Mouse (Mus musculus): ENCODE data around the gene Itgav. TPM values are rescaled to one million over a fixed set of nuclear protein-coding genes. Genes with fewer than 3 reads are reported as not detected.

Gene Itgav
- polyA plus RNA-seq, 1 experiment from 2014 or later: 34.8 TPM

DNA sequence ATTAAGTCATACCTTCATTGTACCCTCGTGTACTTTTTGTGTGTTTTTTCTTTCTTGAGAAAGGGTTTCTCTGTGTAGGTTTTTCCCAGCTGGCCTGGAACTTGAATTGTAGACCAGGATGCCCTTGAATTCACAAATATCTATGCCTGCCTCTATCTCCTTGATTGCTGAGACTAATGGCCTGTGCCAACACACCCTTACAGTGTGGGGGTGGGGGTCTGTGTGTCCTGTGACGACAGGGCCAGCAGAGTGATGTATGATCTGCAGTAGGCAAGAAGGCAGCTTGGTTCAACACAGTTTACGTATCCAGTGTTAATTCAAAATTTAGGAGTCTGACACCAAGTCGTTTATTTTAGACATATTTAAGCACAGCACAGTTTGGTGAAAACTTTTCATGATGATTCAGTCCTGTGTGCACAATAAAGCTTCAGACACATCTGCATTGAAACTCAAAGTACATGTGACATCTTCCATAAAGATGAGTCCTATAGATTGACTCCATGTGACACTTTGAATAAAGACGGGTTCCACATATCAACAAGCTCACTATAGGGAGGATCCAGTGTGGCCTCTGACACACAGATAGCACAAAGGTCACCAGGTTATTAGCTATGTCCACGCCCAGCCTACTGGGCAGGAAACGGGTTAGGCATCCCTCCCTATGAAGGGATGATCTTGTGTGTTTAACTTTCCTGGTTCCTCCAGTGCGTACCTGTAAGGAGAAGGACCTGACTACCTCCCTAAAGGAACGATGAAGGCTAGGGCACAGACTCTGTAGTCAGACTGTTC lies 40.3 kb upstream of the Itgav start:
- Histone ChIP-seq H3K27me3 (ENCODE audit: control insufficient read depth, insufficient read depth, low read length) (no peaks in the 10 kb centered on the region), H3K9me3 (replicated peaks; ENCODE audit: control insufficient read depth, low read length) (peaks cover 3% of the 10 kb centered on the region; the same call in 1 of the 2 replicates), H3K9ac (ENCODE audit: low read length) (no peak overlapping the region), H3K4me2 (ENCODE audit: low read depth, low read length) (no peak overlapping the region), H3K4me3 (ENCODE audit: low read length) (no peak overlapping the region), H3K36me3 (ENCODE audit: control insufficient read depth, insufficient read depth) (no peaks in the 10 kb centered on the region; the same call in 1 of the 2 replicates), H3K27ac (ENCODE audit: low read length) (no peak overlapping the region), H3K4me1 (ENCODE audit: control insufficient read depth, insufficient read depth, low read length) (no peaks in the 10 kb centered on the region)
- ATAC-seq (replicated peaks; ENCODE audit: extremely low read depth, insufficient read depth, low FRiP score): no peak
- WGBS: 72% methylated on average over 9 of the region's 9 CpGs

DNA sequence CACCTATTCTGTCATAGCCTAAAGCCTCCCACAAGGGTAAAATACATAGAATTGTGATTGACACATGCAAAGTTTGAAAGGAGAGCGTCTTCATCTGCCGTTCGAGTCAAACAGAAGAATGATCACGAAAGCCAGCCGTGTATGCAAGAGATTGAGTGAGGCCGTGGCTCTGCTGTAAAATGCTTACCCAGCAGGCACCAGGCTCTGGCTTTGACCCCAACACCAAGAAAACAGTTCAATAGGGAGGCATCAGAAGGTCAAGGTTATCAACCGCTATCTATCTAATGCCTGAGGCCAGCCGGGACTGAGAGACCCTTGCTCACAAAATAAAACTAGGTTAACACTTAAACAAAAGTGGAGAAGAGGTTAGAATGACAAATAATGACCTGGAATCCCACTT lies 39.5 kb upstream of the Itgav start:
- Histone ChIP-seq H3K4me3 (ENCODE audit: low read length) (no peak overlapping the region), H3K4me2 (ENCODE audit: low read depth, low read length) (no peak overlapping the region), H3K36me3 (ENCODE audit: control insufficient read depth, insufficient read depth) (no peaks in the 10 kb centered on the region; the same call in 1 of the 2 replicates), H3K27ac (ENCODE audit: low read length) (no peak overlapping the region), H3K27me3 (ENCODE audit: control insufficient read depth, insufficient read depth, low read length) (no peaks in the 10 kb centered on the region), H3K9me3 (replicated peaks; ENCODE audit: control insufficient read depth, low read length) (peaks cover 6% of the 10 kb centered on the region; the same call in 1 of the 2 replicates), H3K4me1 (ENCODE audit: control insufficient read depth, insufficient read depth, low read length) (no peaks in the 10 kb centered on the region), H3K9ac (ENCODE audit: low read length) (no peak overlapping the region)
- ATAC-seq (replicated peaks; ENCODE audit: extremely low read depth, insufficient read depth, low FRiP score): no peak
- 71% methylated on average over 8 of the region's 8 CpGs for WGBS

DNA sequence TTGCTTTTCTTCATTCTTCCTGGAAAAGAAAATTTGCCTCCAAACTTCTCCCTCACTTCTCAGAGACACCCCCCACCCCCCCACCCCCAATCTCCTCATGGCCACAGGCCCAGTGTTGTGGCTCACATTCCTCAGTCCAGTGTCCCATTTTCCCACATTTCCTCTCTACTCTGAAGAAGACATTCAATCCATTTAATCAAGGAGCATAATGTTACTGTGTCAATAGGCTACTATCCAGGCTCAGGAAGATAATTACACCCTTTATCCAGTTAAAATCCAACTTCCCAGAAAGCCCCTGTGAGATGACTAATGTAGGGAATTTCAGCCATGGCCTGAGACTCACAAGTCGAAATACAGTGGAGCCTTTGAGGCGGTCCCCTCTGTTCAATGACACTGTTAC lies 33.8 kb upstream of the Itgav start:
- ATAC-seq (replicated peaks; ENCODE audit: extremely low read depth, insufficient read depth, low FRiP score): no peak
- WGBS: 61% methylated on average over 2 of the region's 2 CpGs
- Histone ChIP-seq H3K4me3 (ENCODE audit: low read length) (no peak overlapping the region), H3K27ac (ENCODE audit: low read length) (no peak overlapping the region), H3K9me3 (replicated peaks; ENCODE audit: control insufficient read depth, low read length) (peaks cover 6% of the 10 kb centered on the region; the same call in 1 of the 2 replicates), H3K27me3 (ENCODE audit: control insufficient read depth, insufficient read depth, low read length) (no peaks in the 10 kb centered on the region), H3K4me1 (ENCODE audit: control insufficient read depth, insufficient read depth, low read length) (no peaks in the 10 kb centered on the region), H3K36me3 (ENCODE audit: control insufficient read depth, insufficient read depth) (no peaks in the 10 kb centered on the region; the same call in 1 of the 2 replicates), H3K4me2 (ENCODE audit: low read depth, low read length) (no peak overlapping the region), H3K9ac (ENCODE audit: low read length) (no peak overlapping the region)

DNA sequence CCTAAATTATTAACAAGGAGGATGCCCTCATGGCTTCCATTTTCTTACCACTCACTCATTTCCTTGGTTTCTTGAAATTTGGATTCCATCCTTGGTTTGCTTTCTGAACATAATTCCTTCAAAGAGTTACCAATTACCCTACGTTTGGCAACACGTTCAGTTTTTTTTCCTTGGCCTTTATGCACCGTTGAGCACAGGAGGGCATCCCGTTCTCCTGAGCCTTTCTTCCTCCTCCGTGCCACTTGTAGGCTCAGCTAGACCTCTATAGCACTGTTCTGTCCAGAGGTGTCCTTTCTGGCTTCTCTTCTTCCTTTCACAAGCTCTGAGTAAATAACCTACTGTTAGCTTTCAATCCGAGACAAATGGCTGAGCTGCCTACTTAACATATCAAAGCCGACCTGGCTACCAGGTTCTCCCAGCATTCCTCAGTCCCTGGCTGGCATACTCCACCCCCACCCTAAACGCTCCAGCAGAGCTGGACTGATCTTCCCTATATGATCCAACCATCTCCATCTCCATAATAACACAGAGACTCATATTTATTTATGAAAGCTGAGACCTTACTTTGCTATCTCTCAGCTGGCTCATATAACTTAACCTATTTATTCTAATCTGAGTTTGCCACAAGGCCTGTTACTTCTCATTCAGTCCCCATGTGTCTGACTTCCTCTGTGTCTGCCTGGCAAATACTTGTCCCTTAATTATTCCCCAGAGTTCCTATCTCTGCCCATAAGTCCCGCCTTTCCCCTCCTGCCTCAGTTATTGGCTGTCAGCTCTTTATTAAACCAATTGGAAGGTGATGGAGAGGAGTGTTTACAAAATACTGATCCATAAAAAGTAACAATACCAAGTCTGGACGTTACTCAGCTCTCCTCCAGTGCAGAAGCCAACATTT lies 31.3 kb upstream of the Itgav start:
- no peak overlapping the region for H3K9ac ChIP-seq (ENCODE audit: low read length)
- no peak overlapping the region for H3K27ac ChIP-seq (ENCODE audit: low read length)
- no peak for ATAC-seq (replicated peaks; ENCODE audit: extremely low read depth, insufficient read depth, low FRiP score)
- H3K36me3 ChIP-seq (ENCODE audit: control insufficient read depth, insufficient read depth): no peaks in the 10 kb centered on the region; the same call in 1 of the 2 replicates
- WGBS: 43% methylated on average over 10 of the region's 10 CpGs
- no peak overlapping the region for H3K4me3 ChIP-seq (ENCODE audit: low read length)
- H3K4me2 ChIP-seq (ENCODE audit: low read depth, low read length): no peak overlapping the region
- H3K4me1 ChIP-seq (ENCODE audit: control insufficient read depth, insufficient read depth, low read length): no peaks in the 10 kb centered on the region
- H3K9me3 ChIP-seq (replicated peaks; ENCODE audit: control insufficient read depth, low read length): peaks cover 6% of the 10 kb centered on the region; the same call in 1 of the 2 replicates
- no peaks in the 10 kb centered on the region for H3K27me3 ChIP-seq (ENCODE audit: control insufficient read depth, insufficient read depth, low read length)

DNA sequence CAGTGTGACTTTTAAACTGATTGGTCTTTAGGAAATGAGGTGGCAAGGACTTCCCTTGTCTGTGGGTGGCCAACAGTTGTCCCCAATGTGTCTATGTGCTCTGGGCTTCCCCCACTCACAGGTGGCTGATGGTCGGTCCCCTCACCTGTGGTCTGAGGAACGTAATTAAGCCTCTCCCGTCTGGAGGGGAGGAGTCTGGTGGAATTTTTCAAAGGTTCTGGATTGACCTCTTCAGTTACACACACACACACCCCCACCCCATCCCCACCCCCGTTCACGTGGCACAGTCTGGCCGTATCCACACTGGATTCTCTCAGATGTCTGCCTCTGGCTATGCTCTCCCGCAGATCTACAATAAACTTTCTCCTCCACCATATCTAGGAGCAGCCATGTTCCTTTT lies 30.1 kb upstream of the Itgav start:
- Histone ChIP-seq H3K4me1 (ENCODE audit: control insufficient read depth, insufficient read depth, low read length) (no peaks in the 10 kb centered on the region), H3K9ac (ENCODE audit: low read length) (no peak overlapping the region), H3K4me2 (ENCODE audit: low read depth, low read length) (no peak overlapping the region), H3K9me3 (replicated peaks; ENCODE audit: control insufficient read depth, low read length) (peaks cover 2% of the 10 kb centered on the region; the same call in 1 of the 2 replicates), H3K27me3 (ENCODE audit: control insufficient read depth, insufficient read depth, low read length) (no peaks in the 10 kb centered on the region), H3K4me3 (ENCODE audit: low read length) (no peak overlapping the region), H3K27ac (ENCODE audit: low read length) (no peak overlapping the region), H3K36me3 (ENCODE audit: control insufficient read depth, insufficient read depth) (no peaks in the 10 kb centered on the region; the same call in 1 of the 2 replicates)
- 67% methylated on average over 7 of the region's 7 CpGs for WGBS
- ATAC-seq (replicated peaks; ENCODE audit: extremely low read depth, insufficient read depth, low FRiP score): no peak

DNA sequence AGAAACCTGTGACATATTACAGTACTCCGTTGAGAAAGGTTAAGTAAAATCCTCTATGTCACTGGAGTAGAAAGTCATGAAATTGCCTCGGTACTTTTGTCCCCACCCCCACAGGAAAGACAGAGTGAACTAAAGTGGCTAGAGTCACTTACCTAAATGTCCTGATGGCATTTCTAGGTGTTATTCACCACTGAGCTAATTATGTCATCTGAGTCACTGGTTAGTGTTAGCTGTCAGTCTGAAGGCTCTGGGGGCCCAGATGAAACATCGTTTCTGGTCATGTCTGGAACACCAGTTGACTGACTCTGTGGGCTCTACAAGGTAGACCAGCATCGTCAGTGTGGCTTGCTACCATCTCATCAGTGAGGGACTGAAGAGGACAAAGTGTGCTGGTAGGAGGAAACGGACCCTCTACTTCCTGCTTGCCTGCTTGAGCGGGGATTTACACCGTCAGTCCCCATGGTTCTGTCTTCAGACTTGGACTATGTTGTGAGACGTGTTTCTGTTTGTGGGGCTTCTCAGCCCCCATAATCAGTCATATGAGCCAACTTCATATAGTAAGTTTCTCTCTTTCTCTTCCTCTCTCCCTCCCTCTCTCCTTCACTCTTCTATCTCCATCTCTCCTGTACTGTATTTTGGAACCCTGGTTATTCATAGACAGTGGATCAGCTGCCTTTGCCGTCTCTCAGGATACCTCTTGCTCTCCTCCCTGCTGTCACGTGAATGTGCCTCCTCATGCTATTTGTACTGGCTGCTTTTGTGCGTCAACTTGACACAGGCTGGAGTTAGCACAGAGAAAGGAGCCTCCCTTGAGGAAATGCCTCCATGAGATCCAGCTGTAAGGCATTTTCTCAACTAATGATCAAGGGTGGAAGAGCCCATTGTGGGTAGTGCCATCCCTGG lies 28.6 kb upstream of the Itgav start:
- 61% methylated on average over 11 of the region's 11 CpGs for WGBS
- H3K9ac ChIP-seq (ENCODE audit: low read length): no peak overlapping the region
- H3K4me3 ChIP-seq (ENCODE audit: low read length): no peak overlapping the region
- H3K36me3 ChIP-seq (ENCODE audit: control insufficient read depth, insufficient read depth): no peaks in the 10 kb centered on the region
- no peak overlapping the region for H3K27ac ChIP-seq (ENCODE audit: low read length)
- no peaks in the 10 kb centered on the region for H3K4me1 ChIP-seq (ENCODE audit: control insufficient read depth, insufficient read depth, low read length)
- ATAC-seq (replicated peaks; ENCODE audit: extremely low read depth, insufficient read depth, low FRiP score): no peak
- H3K4me2 ChIP-seq (ENCODE audit: low read depth, low read length): no peak overlapping the region
- no peaks in the 10 kb centered on the region for H3K9me3 ChIP-seq (replicated peaks; ENCODE audit: control insufficient read depth, low read length)
- no peaks in the 10 kb centered on the region for H3K27me3 ChIP-seq (ENCODE audit: control insufficient read depth, insufficient read depth, low read length)

DNA sequence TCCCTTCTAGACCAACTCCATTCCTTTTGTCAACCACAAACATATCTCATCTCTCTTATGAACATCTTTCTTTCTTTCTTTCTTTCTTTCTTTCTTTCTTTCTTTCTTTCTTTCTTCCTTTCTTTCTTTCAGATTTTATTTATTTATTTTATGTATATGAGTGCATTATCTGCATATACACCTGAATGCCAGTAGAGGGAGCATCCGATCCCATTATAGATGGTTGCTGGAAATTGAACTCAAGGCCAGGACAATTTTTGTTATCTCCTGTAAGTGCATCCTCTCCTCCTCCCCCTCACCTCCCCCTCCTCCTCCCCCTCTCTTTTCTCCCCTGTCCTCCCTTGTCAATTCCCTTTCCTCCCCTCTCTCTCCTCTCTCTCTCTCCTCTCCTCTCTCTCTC lies 25.7 kb upstream of the Itgav start:
- Histone ChIP-seq H3K4me1 (ENCODE audit: control insufficient read depth, insufficient read depth, low read length) (no peaks in the 10 kb centered on the region), H3K9me3 (replicated peaks; ENCODE audit: control insufficient read depth, low read length) (no peaks in the 10 kb centered on the region), H3K4me3 (ENCODE audit: low read length) (no peak overlapping the region), H3K36me3 (ENCODE audit: control insufficient read depth, insufficient read depth) (no peaks in the 10 kb centered on the region), H3K27ac (ENCODE audit: low read length) (no peak overlapping the region), H3K27me3 (ENCODE audit: control insufficient read depth, insufficient read depth, low read length) (no peaks in the 10 kb centered on the region), H3K9ac (ENCODE audit: low read length) (no peak overlapping the region), H3K4me2 (ENCODE audit: low read depth, low read length) (no peak overlapping the region)
- 59% methylated on average over 1 of the region's 1 CpGs for WGBS
- no peak for ATAC-seq (replicated peaks; ENCODE audit: extremely low read depth, insufficient read depth, low FRiP score)

DNA sequence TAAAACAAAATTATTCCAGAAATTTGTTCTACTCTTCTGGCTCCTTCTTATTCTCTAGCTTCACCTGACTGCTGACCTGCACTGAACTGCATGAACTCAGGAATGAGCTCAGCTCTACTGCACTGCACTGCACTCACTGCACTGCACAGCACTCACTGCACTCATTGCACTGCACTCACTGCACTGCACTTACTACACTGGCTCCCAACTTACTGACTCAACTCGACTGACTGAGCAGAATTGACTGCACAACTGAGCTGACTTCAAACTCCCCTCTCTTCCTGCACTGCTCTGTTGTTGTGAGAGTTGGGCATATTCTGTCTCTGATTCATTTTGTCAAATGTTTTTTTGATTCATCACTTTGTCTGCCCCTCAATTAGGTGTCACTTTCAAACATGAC lies 24.9 kb upstream of the Itgav start:
- H3K27me3 ChIP-seq (ENCODE audit: control insufficient read depth, insufficient read depth, low read length): no peaks in the 10 kb centered on the region
- no peaks in the 10 kb centered on the region for H3K4me1 ChIP-seq (ENCODE audit: control insufficient read depth, insufficient read depth, low read length)
- no peaks in the 10 kb centered on the region for H3K36me3 ChIP-seq (ENCODE audit: control insufficient read depth, insufficient read depth)
- no peak overlapping the region for H3K4me2 ChIP-seq (ENCODE audit: low read depth, low read length)
- no peaks in the 10 kb centered on the region for H3K9me3 ChIP-seq (replicated peaks; ENCODE audit: control insufficient read depth, low read length)
- H3K27ac ChIP-seq (ENCODE audit: low read length): no peak overlapping the region
- WGBS: 51% methylated on average over 1 of the region's 1 CpGs
- H3K9ac ChIP-seq (ENCODE audit: low read length): no peak overlapping the region
- H3K4me3 ChIP-seq (ENCODE audit: low read length): no peak overlapping the region
- ATAC-seq (replicated peaks; ENCODE audit: extremely low read depth, insufficient read depth, low FRiP score): no peak
